Mouse (Mus musculus) stomach, postnatal 0 days (tissue): ENCODE results near the gene Atp5b.

Experiments used
- CTCF ChIP-seq: IDR thresholded peaks from 2 replicates; pipeline ENCODE4 v1.5.1; 2016; ENCODE audit warnings: antibody characterized with exemption, low read depth, mild to moderate bottlenecking, moderate library complexity
- EP300 ChIP-seq: optimal IDR thresholded peaks from 2 replicates; pipeline ENCODE3; 2016; ENCODE audit warnings: antibody characterized with exemption

DNA sequence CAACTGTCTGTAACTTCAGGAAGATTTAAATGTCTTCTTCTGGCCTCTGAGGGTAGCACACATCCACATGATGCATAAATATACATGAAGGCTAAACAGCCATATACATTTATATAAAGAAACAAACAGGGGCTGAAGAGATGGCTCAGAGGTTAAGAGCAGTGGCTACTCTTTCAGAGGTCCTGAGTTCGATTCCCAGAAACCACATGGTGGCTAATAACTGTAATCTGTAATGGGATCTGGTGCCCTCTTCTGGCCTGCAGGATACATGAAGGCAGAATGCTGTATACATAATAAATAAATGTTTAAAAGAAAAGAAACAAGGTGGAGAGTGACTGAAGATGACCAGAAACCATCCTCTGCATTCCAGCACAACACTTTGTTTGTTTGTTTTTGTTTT, 2.6 kb upstream of the Atp5b start:
- peak; percentile 62 for TF ChIP-seq CTCF
- TF ChIP-seq EP300: no peak
